Mouse (Mus musculus) G1E (cell line): ENCODE measurements around the gene Phf23.

Experiments
- CTCF ChIP-seq: IDR thresholded peaks from 2 replicates; pipeline ENCODE4 v1.5.1; 2012; ENCODE audit warnings: low read depth, low read length, inconsistent platforms, mixed read lengths
- GATA2 ChIP-seq: IDR thresholded peaks from 2 replicates; pipeline ENCODE4 v1.6.1; 2012; ENCODE audit warnings: low read depth, low read length, inconsistent platforms, borderline replicate concordance

- TF ChIP-seq CTCF (no peak), GATA2 (no peak)
Measured at GRCm38 (mm10) chr11:69990850-69991691, 4.5 kb upstream of the Phf23 start, which contains the start of gene Gabarap.
